Mouse (Mus musculus): Measurements from ENCODE around the gene Chrna1.

GRCm38 (mm10) chr2:73527956-73528355 lies 52.2 kb downstream of the Chrna1 start:
- TF ChIP-seq POLR2A (IDR thresholded peaks at IDR 0.05; ENCODE audit: insufficient read length, low read depth) (no peak), TCF12 (IDR thresholded peaks at IDR 0.05; ENCODE audit: insufficient read depth, poor library complexity, severe bottlenecking) (no peak), USF1 (IDR thresholded peaks at IDR 0.05; ENCODE audit: low read depth) (no peak), MYOG (IDR thresholded peaks at IDR 0.05; ENCODE audit: control insufficient read depth in 1 of 3, insufficient read depth in 1 of 3, insufficient read length in 2 of 3, low read depth in 2 of 3) (no peak), SRF (IDR thresholded peaks at IDR 0.05; ENCODE audit: control insufficient read depth, insufficient read length, low read depth) (no peak), E2F4 (IDR thresholded peaks at IDR 0.05; ENCODE audit: insufficient read depth) (no peak), MAX (IDR thresholded peaks at IDR 0.05; ENCODE audit: low read depth) (no peak), TCF3 (IDR thresholded peaks at IDR 0.05; ENCODE audit: insufficient read length, low read depth) (no peak), CEBPB (IDR thresholded peaks at IDR 0.05; ENCODE audit: insufficient read depth, poor library complexity, severe bottlenecking) (no peak)

Measured in myocyte (in vitro differentiated cells).